Mouse (Mus musculus) adipocyte (in vitro differentiated cells): ENCODE results near the gene Hdgfl3.
"Not testable (repeated sequence)": the region's sequence is repeated elsewhere in the genome, so short reads cannot be mapped to it uniquely, and the experiment has no call there.

Experiments used
- DNase-seq: peaks from one replicate; pipeline ENCODE4 v3.0.0-alpha.2; 2016; ENCODE audit warnings: low spot score

Hdgfl3 gene

DNA sequence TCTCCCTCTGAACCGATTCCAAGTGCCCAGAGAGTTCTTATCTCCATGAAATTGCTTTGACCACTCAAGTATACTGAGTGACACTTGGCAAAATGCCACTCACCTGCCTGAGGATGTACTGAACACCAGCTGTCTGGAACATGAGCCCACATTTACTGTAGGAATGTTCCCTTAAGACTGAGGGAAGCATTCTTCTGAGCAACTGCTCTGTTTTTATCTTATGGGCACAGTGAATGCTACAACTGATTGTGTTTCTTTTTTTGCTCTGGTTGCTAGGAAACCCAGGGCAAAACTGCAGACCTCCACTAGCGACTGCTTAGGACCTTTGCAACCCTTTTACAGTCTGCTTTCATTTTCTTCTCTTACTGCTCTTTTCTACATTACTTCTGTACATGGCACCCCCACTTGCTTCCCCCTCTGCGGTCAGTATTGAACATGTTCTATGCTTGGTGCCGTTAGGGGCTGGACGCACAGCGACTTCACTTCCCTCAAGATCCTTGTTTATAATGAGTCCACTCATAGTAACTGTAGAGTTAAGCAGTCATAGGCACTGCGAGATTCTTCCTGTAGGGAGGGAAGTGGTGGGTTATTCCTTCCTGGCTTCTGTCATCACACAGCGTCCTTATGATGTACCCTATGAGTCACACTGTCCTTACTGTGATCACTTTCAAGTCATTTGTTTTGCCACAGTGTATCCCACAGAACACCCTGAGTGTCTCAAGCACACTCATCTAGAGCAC lies 79.5 kb downstream of the Hdgfl3 start:
- no peak for DNase-seq

DNA sequence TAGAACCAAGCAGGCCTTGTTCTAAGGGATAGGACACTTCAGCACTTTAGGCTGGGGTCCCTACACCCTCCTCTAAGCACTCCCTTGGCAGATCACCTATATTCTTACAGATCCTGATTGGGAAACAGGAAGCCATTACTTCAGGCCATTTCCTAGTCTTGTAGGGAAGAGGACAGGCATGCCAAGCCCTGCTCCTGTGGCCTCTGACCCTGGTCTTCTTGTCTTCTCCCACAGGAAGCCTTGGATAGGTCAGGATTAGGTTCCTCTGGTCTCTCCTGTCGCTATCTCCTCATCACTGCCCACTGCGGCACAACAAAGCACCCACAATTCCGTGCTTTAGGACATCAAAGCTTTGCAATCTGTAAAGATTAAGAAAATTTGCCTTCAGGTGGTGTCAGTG lies 82.6 kb downstream of the Hdgfl3 start:
- DNase-seq, result no peak

DNA sequence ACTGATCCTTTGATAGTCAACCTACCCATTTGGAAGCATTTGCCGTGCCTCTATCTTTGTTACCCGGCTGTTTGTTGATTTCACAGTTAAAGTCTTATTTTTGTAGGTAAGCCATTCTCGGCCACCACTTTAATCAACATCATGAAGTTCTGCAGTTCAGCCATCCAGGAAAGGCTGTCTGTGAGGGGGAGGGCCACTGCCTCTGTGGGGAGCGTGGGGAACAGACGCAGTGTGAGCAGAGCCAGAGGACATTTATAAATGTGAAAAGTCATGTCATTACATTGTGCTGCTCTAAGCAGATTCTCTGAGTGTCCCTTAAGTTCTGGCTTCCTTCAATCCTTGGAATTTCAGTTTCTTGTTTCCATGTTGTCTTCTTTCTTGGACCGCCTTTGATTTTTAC lies 84.1 kb downstream of the Hdgfl3 start:
- DNase-seq, result no peak

DNA sequence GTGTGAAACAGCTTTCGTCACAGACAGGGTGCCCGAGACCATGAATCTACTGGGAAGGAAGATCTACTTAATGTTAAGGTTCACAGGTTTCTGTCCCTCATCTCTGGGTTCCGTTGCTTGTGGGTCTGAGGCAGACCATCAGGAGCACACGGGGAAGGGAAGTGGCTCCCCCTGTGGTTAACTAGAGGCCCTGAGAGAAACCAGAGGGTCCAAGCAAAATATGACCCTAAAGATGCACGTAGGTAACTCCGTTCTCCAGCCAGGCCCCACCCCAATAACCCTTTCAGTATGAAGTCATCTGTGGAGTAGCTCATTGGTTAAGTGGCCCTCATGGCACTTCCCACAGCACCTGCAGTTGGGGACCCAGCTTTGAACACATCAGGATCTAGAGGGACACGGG lies 84.6 kb downstream of the Hdgfl3 start:
- DNase-seq, result no peak

DNA sequence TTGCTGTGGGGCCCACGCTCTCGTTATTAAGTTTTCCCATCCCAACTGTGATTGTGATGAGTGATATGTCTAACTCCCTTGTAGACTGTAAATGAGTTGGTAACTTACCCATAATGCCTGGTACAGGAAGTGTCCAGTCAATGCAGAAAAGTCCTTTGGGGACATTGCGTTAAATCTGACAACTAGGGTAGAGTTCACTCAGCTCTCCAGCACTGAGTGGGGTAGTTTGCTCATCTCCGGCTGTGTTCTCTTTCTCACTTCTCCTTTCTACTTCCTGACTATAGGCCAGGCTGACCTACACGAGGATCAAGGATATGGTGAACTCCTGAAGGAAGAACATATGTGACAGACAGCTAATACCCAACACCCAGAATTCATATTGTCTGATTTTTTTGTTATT lies 85.1 kb downstream of the Hdgfl3 start:
- DNase-seq, result no peak

DNA sequence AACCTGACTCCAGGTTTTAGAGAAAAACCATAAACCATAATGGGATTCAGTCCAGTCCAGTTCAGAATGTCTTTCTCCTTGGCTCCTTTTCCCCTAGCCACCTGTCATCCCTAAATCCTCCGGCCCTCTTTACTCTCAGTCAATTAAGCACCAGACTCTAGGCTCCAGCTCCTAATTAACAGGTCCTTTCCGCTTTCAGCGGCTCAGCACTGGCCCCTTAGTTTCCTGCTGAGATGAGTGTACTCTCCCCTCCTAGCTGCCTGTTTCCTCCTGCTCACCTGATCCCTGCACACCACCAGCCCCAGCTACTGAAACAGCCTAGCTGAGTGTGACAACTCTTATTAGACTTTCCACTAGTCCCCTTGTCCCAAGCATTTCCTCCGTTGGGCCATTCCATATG lies 86.5 kb downstream of the Hdgfl3 start:
- no peak for DNase-seq

DNA sequence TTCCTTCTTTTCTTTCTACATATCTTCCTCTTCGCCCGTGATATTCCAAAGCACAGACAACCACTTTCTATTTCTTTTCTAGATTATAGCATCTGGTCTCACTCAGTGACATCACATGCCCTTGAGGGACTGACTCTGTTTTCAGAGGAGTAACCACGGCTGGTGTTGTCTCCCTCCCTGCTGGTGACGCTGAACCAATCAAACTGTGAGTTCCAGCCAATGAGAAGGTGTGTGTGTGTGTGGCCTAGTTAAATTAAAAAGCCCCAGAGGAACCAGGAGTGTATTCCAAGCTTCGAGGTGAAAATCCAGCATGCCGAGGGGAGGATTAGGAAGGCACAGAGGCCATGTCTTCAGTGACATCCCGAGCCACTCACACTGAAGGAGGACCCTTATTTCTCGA lies 87.3 kb downstream of the Hdgfl3 start:
- no peak for DNase-seq

DNA sequence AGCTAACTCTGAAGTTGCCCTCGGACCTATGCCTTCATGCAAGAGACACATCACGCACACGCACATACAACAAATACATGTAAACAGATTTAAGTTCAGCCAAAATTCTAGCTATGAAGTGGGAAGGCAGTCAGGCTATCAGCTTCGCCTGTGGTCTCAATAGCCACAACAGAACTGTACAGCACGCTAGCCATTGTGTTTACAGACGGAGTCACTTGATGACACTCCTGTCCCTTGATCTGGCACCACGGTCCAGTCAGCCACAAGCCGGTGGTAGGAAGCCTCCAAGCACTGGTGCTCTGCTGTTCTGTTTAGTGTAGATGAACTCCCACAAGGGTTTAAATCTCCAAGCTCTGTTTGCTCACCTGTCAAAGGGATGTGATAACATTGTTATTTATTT lies 88.3 kb downstream of the Hdgfl3 start:
- no peak for DNase-seq

DNA sequence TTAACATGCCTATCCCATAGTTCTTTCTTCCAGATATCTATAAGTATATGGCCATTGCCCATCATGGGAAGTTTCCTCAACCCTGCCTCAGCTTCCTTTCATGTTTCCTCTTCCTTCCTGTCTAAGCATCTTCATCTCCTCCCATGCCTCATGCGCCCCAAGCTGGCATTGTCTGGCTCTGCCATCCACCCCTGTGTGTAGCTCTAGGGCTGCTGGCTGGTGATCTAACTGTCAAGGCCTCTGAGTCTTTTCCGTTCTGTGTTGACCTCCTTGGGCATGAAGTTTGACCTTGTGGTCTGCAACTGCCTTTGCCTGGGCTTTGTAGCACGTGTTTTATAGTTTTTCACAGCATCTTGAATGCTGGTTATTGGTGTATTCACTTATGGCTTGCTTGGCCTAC lies 89.0 kb downstream of the Hdgfl3 start:
- no peak for DNase-seq

DNA sequence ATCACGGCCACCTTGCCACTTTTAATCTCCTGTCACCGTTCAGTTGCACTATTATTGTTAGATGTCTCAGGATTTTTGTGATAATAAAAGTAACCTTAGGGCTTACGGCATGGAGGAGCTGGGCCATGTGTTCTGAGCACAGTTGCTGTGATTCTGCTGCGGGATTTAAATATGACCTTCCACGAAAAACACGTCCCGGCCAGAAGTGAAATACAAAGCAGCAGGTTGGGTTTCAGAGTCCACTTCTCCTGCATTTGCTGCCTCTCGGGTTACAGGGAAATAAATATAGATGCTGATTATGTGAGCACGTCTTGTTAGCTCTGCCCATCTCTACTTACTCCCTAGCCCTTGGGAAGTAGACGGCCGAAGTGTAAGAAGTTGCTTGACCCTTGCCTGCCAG lies 89.5 kb downstream of the Hdgfl3 start:
- no peak for DNase-seq

DNA sequence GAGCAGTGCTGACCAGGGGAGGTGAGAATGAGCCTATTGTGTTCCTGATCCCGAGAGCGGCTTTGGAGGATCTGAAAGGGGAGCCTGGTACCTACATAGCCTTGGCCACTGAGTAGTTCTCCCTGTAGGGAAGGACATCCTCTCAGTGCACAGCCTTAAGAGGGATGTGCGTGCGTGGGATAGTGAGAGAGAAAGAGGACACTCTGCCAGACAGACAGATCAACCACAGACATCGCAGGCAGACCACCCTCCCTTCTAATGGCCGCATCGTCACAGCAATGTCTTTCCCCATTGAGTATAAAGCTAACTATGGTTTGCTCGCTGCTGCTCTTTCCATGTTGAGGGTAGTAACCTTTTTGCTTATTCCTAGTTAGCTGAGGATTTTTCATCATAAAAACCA lies 90.4 kb downstream of the Hdgfl3 start:
- no peak for DNase-seq

DNA sequence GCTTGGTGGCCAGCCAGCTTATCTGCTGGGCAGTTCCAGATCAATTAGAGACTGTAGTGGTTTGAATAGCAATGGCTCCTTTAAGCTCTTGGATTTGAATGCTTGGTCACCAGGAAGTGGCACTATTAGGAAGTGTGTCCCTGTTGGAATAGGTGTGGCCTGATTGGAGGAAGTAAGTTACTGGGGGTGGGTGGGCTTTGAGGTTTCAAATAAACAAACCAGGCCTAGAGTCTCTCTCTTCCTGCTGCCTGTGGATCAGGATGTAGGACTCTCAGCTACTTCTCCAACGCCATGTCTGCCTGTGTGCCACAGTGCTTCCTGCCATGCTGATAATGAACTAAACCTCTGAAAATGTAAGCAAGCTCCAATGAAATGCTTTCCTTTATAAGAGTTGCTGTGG lies 91.3 kb downstream of the Hdgfl3 start:
- no peak for DNase-seq

DNA sequence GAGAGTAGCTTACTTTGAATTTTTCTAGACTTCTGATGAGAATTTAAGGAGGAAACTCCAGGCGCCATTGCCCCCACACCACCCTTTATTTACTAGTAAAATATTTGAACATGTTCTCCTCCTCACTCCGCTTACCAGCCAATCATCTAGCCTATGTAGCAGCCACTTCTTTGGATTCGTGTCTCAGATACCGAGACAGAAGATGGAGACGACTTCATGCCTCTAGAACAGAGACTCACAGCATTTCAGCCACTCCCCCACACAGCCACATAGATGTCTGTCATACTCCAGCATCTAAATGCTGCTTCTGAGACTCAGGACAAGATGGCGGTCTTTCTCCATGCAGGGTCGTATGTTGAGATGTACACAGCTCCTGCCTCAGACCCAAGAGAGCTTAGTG lies 92.1 kb downstream of the Hdgfl3 start:
- no peak for DNase-seq

DNA sequence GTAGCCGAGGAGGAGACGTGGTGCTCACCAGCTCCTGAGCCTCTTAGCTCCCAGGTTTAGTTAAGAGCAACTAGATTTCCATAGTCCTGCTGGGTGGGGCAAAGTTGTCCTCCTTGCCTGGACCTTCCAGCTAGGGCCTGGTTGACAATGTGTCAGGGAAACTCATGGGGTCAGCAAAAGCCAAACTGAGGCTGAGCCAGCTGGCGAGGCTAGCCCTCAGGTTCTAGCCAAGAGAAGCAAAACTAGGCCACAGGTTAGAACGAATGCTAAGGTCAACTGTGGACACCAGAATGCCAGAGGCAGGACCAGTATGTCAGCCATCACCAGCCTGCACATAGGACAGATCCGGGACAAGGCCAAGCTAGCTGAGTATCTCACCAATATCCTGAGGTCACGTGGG lies 92.8 kb downstream of the Hdgfl3 start:
- DNase-seq, result no peak

DNA sequence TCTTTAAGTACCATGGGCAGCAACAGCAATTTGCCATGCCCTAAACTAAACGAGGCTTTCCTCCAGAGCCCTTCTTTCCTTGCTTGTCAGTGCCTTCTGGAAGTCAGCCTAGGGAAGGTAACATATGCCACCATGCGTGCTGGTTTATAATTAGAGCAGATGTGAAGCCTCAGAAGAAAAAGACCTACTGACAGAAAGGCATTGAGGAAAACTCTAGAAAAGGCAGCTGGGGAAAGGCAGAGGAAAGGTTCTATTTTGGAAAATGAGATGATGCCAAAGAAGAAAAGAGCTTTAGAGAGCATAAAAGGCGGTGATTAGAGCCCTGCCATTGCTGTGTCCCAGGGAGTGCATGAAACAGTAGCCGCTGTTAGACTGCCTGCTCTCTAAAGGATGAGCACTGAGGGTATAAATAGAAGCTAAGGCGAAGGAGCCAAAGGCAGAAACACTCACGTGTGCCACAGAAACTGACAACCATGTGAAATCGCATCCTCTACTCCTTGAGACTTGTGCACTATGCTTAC lies 93.6 kb downstream of the Hdgfl3 start:
- no peak for DNase-seq

DNA sequence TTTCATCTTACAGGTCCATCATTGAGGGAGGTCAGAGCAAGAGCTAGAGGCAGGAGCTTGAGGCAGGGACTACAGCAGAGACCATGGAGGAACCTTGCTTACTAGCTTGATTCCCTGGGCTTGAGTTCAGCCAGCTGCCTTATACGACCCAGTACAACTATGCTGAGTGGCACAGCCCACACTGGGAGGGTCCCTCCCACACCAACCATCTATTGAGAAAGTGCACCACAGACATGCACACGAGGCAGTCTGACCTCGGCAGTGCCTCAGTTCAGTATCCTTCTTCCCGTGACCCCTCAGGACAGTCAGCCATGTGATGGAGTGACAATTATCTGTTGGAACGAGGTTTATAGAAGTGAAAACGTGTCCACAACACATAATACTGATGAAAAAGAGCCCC lies 94.5 kb downstream of the Hdgfl3 start:
- no peak for DNase-seq

DNA sequence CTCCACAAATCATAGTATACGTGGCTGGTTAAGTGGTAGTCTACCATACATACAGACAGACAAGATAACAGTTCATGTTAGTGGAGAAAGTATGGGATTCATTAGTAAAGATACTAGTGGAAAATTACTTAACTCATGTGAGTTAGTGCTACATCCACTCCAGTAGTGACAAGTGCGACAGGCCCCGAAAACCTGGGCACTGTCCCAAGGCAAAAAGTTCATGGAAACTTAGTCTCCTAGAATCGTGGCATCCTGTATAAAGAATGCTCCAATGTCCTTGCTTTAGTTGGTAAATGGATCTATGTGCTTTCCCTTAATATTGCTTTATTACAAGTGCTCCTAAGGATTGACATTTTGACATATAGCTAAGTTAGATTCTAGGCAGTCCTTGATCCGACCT lies 96.5 kb downstream of the Hdgfl3 start:
- DNase-seq, result not testable (repeated sequence)

DNA sequence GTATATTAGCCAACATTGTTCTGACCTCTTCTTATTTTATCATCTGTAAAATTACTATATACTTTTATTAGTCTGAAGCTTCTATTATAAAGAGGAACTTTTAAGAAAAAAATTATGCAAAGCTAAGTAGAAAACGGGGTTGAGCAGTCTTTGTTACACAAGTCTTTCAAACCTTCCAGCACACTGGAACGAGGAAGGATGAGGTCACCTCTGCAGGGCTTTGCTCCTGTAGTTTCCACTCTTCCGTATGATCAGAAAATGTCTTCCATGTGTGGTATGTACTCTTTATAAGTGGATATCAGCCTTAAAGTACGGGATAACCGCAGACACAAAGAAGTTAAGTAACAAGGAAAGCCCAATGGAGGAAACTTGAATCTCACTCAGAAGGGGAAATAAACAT lies 98.8 kb downstream of the Hdgfl3 start:
- DNase-seq, result no peak

DNA sequence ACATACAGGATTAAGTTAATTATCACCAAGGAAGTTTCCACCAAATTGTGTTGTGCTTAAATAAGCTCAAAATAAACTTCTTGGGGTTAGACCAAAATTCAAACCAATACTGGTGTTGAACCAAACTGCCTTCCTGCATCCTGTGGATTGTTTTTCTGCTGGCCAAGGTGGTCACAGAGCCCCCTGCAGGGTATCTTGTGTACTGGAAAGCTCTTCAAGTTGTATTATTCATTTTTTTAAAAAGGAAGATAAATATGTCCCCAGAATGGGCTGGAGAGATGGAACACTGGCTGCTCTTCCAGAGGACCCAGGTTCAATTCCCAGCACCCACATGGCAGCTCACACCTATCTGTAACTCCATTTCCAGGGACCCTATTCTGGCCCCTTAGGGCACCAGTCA lies 99.4 kb downstream of the Hdgfl3 start:
- no peak for DNase-seq
